Mouse (Mus musculus) brain, embryonic 14.5 days (tissue): ENCODE data around the gene Srsf2.

ENCODE experiments used
- CTCF ChIP-seq: fragments of 200-500 bp; IDR thresholded peaks from 2 replicates; pipeline ENCODE4 v1.5.1; 2012; ENCODE audit warnings: inconsistent platforms, mild to moderate bottlenecking, moderate library complexity, borderline replicate concordance; ENCODE audit not compliant: insufficient read depth, insufficient read length; ENCODE audit errors: extremely low read depth
- POLR2A ChIP-seq: fragments of 200-500 bp; IDR thresholded peaks from 2 replicates; pipeline ENCODE4 v1.6.1; 2012; ENCODE audit warnings: mild to moderate bottlenecking, inconsistent platforms, borderline replicate concordance; ENCODE audit not compliant: poor library complexity, insufficient read depth, insufficient read length, severe bottlenecking; ENCODE audit errors: extremely low read depth

GRCm38 (mm10) chr11:116834954-116835353 lies 17.9 kb downstream of the Srsf2 start:
- TF ChIP-seq CTCF (no peak), POLR2A (no peak)
